Mouse (Mus musculus) myocyte (in vitro differentiated cells): ENCODE results near the gene Polr3g. TPM values are rescaled to one million over a fixed set of nuclear protein-coding genes. Genes with fewer than 3 reads are reported as not detected.
"Not testable (repeated sequence)": the region's sequence is repeated elsewhere in the genome, so short reads cannot be mapped to it uniquely, and the experiment has no call there.

ENCODE experiments used
- H3K27me3 ChIP-seq: one replicate; pipeline ENCODE4 v1.6.1; 2011; ENCODE audit not compliant: control insufficient read depth, insufficient read depth, insufficient read length
- H3K36me3 ChIP-seq: one replicate; pipeline ENCODE4 v1.6.1; 2011; ENCODE audit not compliant: control insufficient read depth, insufficient read depth
- H3K4me2 ChIP-seq: one replicate; pipeline ENCODE4 v1.6.1; 2011; ENCODE audit warnings: low read depth, control low read depth
- H3K4me3 ChIP-seq: one replicate; pipeline ENCODE4 v1.5.1; 2011; ENCODE audit warnings: mild to moderate bottlenecking, control low read depth, moderate library complexity
- H3K79me2 ChIP-seq: one replicate; pipeline ENCODE4 v1.6.1; 2011; ENCODE audit not compliant: control insufficient read depth, insufficient read depth
- H3ac ChIP-seq: one replicate; pipeline ENCODE4 v1.6.1; 2011; ENCODE audit not compliant: control insufficient read depth, insufficient read length
- CEBPB ChIP-seq: IDR thresholded peaks from 2 replicates; pipeline ENCODE4 v1.6.1; 2011; ENCODE audit warnings: mild to moderate bottlenecking, moderate library complexity; ENCODE audit not compliant: poor library complexity, insufficient read depth, severe bottlenecking
- E2F4 ChIP-seq: IDR thresholded peaks from one replicate; pipeline ENCODE4 v1.6.1; 2011; ENCODE audit warnings: mild to moderate bottlenecking, control low read depth, moderate library complexity; ENCODE audit not compliant: insufficient read depth
- MAX ChIP-seq: IDR thresholded peaks from one replicate; pipeline ENCODE4 v1.6.1; 2011; ENCODE audit warnings: low read depth, mild to moderate bottlenecking, control low read depth
- MYOD1 ChIP-seq, 3 experiments: IDR thresholded peaks; one replicate each; pipeline ENCODE4 v1.6.1; 2011; ENCODE audit warnings: control low read depth in 2 of 3, low read depth in 2 of 3, mild to moderate bottlenecking in 2 of 3, moderate library complexity in 1 of 3; ENCODE audit not compliant: insufficient read length in 2 of 3, control insufficient read depth in 1 of 3
- MYOG ChIP-seq, 3 experiments: IDR thresholded peaks; one replicate each; pipeline ENCODE4 v1.6.1; 2011; ENCODE audit warnings: control low read depth in 2 of 3, low read depth in 2 of 3, mild to moderate bottlenecking in 2 of 3; ENCODE audit not compliant: insufficient read length in 2 of 3, control insufficient read depth in 1 of 3, insufficient read depth in 1 of 3
- POLR2A ChIP-seq: IDR thresholded peaks from one replicate; pipeline ENCODE4 v1.6.1; 2011; ENCODE audit warnings: low read depth, mild to moderate bottlenecking, control low read depth, moderate library complexity; ENCODE audit not compliant: insufficient read length
- POLR2AphosphoS2 ChIP-seq: IDR thresholded peaks from one replicate; pipeline ENCODE4 v1.6.1; 2011; ENCODE audit warnings: low read depth, control low read depth; ENCODE audit not compliant: insufficient read length
- REST ChIP-seq: IDR thresholded peaks from one replicate; pipeline ENCODE4 v1.6.1; 2011; ENCODE audit warnings: mild to moderate bottlenecking, control low read depth, moderate library complexity; ENCODE audit not compliant: insufficient read depth, insufficient read length
- SRF ChIP-seq: IDR thresholded peaks from one replicate; pipeline ENCODE4 v1.6.1; 2011; ENCODE audit warnings: low read depth; ENCODE audit not compliant: control insufficient read depth, insufficient read length
- TCF12 ChIP-seq: IDR thresholded peaks from one replicate; pipeline ENCODE4 v1.6.1; 2011; ENCODE audit warnings: mild to moderate bottlenecking, control low read depth; ENCODE audit not compliant: poor library complexity, insufficient read depth, severe bottlenecking
- TCF3 ChIP-seq: IDR thresholded peaks from one replicate; pipeline ENCODE4 v1.6.1; 2011; ENCODE audit warnings: low read depth, control low read depth; ENCODE audit not compliant: insufficient read length
- USF1 ChIP-seq: IDR thresholded peaks from one replicate; pipeline ENCODE4 v1.6.1; 2011; ENCODE audit warnings: low read depth, mild to moderate bottlenecking, control low read depth, moderate library complexity
- polyA plus RNA-seq: library from polyadenylated mRNA; unstranded; fragments of >200 nt; fragmentation: generic; extraction: Trizol; gene quantifications from one replicate; pipeline ENCODE4 v1.2.1, GENCODE M21; 2012; ENCODE audit warnings: missing spikeins

Gene Polr3g
- polyA plus RNA-seq, 1 experiment, result 3.5 TPM

- H3K4me3 ChIP-seq, result no peak overlapping the region
- H3K79me2 ChIP-seq, result no peaks in the 10 kb centered on the region
- no peaks in the 10 kb centered on the region for H3K27me3 ChIP-seq
- no peaks in the 10 kb centered on the region for H3K36me3 ChIP-seq
- H3ac ChIP-seq, result no peak overlapping the region
- TF ChIP-seq POLR2AphosphoS2 (no peak), USF1 (no peak), REST (no peak), TCF3 (no peak), CEBPB (no peak), POLR2A (no peak), TCF12 (no peak), SRF (no peak), MAX (no peak)
- no peak overlapping the region for H3K4me2 ChIP-seq
These were observed 19.5 kb upstream of the Polr3g start for GRCm38 (mm10) chr13:81730362-81730761.

- TF ChIP-seq POLR2AphosphoS2 (no peak), TCF12 (no peak), MYOG (IDR thresholded peaks at IDR 0.05; ENCODE audit: control insufficient read depth in 1 of 3, insufficient read depth in 1 of 3, insufficient read length in 2 of 3, low read depth in 2 of 3) (no peak), MYOD1 (IDR thresholded peaks at IDR 0.05; ENCODE audit: control insufficient read depth in 1 of 3, insufficient read length in 2 of 3, low read depth in 2 of 3) (no peak), MAX (no peak), SRF (no peak), POLR2A (no peak), REST (no peak), CEBPB (no peak), E2F4 (no peak), USF1 (no peak), TCF3 (no peak)
- no peak overlapping the region for H3K4me3 ChIP-seq
- H3K36me3 ChIP-seq, result no peaks in the 10 kb centered on the region
- no peaks in the 10 kb centered on the region for H3K27me3 ChIP-seq
- H3K4me2 ChIP-seq, result no peak overlapping the region
- no peak overlapping the region for H3ac ChIP-seq
- H3K79me2 ChIP-seq, result no peaks in the 10 kb centered on the region
These were observed 18.3 kb upstream of the Polr3g start for GRCm38 (mm10) chr13:81729102-81729501.

- not testable (repeated sequence) for H3K36me3 ChIP-seq, H3K4me3 ChIP-seq, H3K79me2 ChIP-seq, H3ac ChIP-seq, H3K27me3 ChIP-seq, H3K4me2 ChIP-seq
These were observed 17.3 kb upstream of the Polr3g start for GRCm38 (mm10) chr13:81728141-81728540.

DNA sequence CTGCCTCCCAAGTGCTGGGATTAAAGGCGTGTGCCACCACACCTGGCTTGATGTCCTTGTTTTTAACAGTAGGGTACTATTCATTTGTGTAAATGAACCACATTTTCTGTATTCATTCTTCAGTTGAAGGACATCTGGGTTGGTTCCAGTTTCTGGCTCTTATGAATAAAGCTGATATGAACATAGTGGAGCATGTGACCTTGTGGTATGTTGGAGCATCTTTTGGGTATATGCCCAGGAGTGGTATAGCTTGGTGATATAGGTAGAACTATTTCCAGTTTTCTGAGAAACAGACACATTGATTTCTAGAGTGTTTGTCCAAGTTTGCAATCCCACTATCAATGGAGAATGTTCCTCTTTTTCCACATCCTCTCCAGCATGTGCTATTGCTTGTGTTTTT lies 3.1 kb upstream of the Polr3g start:
- Histone ChIP-seq H3K27me3 (no peaks in the 10 kb centered on the region), H3K79me2 (peaks cover 14% of the 10 kb centered on the region), H3K4me3 (no peak overlapping the region), H3K4me2 (no peak overlapping the region), H3ac (no peak overlapping the region), H3K36me3 (no peaks in the 10 kb centered on the region)
- TF ChIP-seq SRF, result no peak
- TF ChIP-seq TCF3, result no peak
- no peak for TF ChIP-seq POLR2A
- no peak for TF ChIP-seq REST
- TF ChIP-seq MAX, result no peak
- TF ChIP-seq USF1, result no peak
- TF ChIP-seq CEBPB, result no peak
- TF ChIP-seq TCF12, result no peak
- TF ChIP-seq MYOG (IDR thresholded peaks at IDR 0.05; ENCODE audit: control insufficient read depth in 1 of 3, insufficient read depth in 1 of 3, insufficient read length in 2 of 3, low read depth in 2 of 3), result no peak
- TF ChIP-seq MYOD1 (IDR thresholded peaks at IDR 0.05; ENCODE audit: control insufficient read depth in 1 of 3, insufficient read length in 2 of 3, low read depth in 2 of 3), result no peak
- TF ChIP-seq POLR2AphosphoS2, result no peak
- no peak for TF ChIP-seq E2F4

GRCm38 (mm10) chr13:81711546-81712371 lies 946 bp upstream of the Polr3g start:
- H3K4me3 ChIP-seq, result peak overlapping the region; percentile 59
- peak overlapping the region; percentile 71 for H3K4me2 ChIP-seq
- peaks cover 19% of the 10 kb centered on the region for H3K79me2 ChIP-seq
- no peaks in the 10 kb centered on the region for H3K27me3 ChIP-seq
- TF ChIP-seq CEBPB, result no peak
- TF ChIP-seq TCF12, result no peak
- H3K36me3 ChIP-seq, result no peaks in the 10 kb centered on the region
- peak overlapping the region; percentile 29 for H3ac ChIP-seq
